Mouse (Mus musculus): ENCODE results near the gene Slc27a2.
A peak's percentile ranks its signal among the peaks of the same experiment; 100 is the strongest.

Gene Slc27a2

GRCm38 (mm10) chr2:126555533-126555932 lies 3.3 kb downstream of the Slc27a2 start:
- DNase-seq = no peak

GRCm38 (mm10) chr2:126560094-126560493 lies 7.9 kb downstream of the Slc27a2 start:
- no peak for DNase-seq

- DNase-seq = no peak
Measured at GRCm38 (mm10) chr2:126563411-126564105, 11.4 kb downstream of the Slc27a2 start.

GRCm38 (mm10) chr2:126572163-126572562 lies 20.0 kb downstream of the Slc27a2 start:
- no peak for DNase-seq

GRCm38 (mm10) chr2:126572747-126573146 lies 20.5 kb downstream of the Slc27a2 start:
- DNase-seq = no peak

- DNase-seq = no peak
Measured at GRCm38 (mm10) chr2:126575391-126576176, 23.4 kb downstream of the Slc27a2 start.

GRCm38 (mm10) chr2:126577362-126577761 lies 25.2 kb downstream of the Slc27a2 start:
- no peak for DNase-seq

GRCm38 (mm10) chr2:126579282-126579681 lies 27.1 kb downstream of the Slc27a2 start:
- no peak for DNase-seq

GRCm38 (mm10) chr2:126583960-126584359 lies 31.8 kb downstream of the Slc27a2 start:
- DNase-seq = no peak

GRCm38 (mm10) chr2:126584621-126585369 lies 32.6 kb downstream of the Slc27a2 start:
- no peak for DNase-seq

- DNase-seq = no peak
Measured at GRCm38 (mm10) chr2:126587468-126587867, 35.3 kb downstream of the Slc27a2 start.

- no peak for DNase-seq
Measured at GRCm38 (mm10) chr2:126591304-126591703, 39.1 kb downstream of the Slc27a2 start.

- peak; percentile 59 for DNase-seq
Measured at GRCm38 (mm10) chr2:126593831-126594610, 41.8 kb downstream of the Slc27a2 start.

GRCm38 (mm10) chr2:126596347-126597072 lies 44.3 kb downstream of the Slc27a2 start:
- DNase-seq = no peak

GRCm38 (mm10) chr2:126597279-126598241 lies 45.4 kb downstream of the Slc27a2 start:
- DNase-seq = no peak

- no peak for DNase-seq
Measured at GRCm38 (mm10) chr2:126598359-126598758, 46.2 kb downstream of the Slc27a2 start.

GRCm38 (mm10) chr2:126599005-126599404 lies 46.8 kb downstream of the Slc27a2 start:
- DNase-seq = no peak

GRCm38 (mm10) chr2:126600533-126600932 lies 48.3 kb downstream of the Slc27a2 start:
- no peak for DNase-seq

- no peak for DNase-seq
Measured at GRCm38 (mm10) chr2:126601918-126602600, 49.9 kb downstream of the Slc27a2 start.

- peak; percentile 27 for DNase-seq
Measured at GRCm38 (mm10) chr2:126606061-126606687, 54.0 kb downstream of the Slc27a2 start.

Measured in right cerebral cortex, adult 18-20 months (tissue).